Mouse (Mus musculus): ENCODE measurements around the gene Pacsin1.

Pacsin1 gene

DNA sequence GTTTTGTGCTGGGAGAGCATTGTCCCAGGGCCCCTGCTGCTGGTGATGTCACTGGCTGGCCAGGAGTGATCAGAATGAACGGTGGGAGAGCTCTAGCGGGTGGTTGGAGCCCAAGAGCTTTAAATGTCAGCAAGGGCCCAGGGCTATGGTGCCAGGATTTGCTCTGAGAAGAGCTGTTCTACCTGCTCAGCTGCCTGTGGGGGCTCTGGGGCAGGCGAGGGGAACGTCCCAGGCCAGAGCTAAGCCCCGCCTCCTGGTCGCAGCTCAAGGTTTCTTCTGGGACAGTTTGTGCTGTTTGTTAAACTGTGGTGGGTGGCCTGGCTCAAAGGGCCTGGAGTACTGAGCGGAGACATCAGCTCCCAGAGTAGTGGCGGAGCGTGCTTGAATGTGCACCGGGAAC lies 70.1 kb downstream of the Pacsin1 start:
- DNase-seq (ENCODE audit: low spot score), result peak; percentile 66

DNA sequence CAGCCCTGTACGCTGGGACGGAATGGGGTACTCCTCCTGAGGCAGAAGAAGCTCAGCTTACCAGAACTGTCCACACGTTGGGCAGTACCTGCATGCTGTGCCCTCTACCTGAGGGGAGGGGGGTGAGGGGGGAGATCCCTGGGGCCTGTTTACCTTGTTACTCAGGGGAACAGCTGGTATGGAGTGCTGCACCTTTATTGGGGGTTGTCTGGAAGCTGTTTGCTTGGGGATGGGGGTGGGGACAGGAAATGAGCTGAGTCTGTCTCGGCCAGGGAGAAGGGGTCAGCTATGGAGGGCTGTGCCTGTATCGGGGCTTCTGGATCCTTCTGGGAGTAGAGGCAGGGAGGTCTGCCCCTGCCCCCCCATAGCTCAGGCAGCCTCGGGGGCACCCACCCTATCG lies 71.2 kb downstream of the Pacsin1 start:
- no peak for DNase-seq (ENCODE audit: low spot score)

DNA sequence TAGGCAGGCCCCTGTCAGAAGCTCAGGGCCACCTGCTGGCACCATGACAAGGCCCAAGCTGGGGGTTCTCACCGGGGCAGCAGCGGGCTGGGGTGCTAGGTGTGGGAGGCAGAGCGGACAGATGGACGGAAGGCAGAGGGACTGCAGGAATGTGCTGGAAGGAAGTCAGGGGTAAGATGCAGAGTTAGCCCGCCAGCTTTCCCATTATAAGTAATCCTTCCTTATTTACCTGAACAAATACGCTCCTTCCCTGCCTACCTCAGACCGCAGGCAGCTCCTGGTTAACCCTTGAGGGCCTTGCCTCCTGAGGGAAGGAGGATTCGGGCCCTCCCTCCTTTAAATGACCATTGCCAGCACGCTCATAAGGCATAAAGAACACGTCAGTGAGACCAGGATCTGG lies 73.5 kb downstream of the Pacsin1 start, which contains the start of gene Spdef:
Gene Spdef, minus strand, starts transcription at position 186 of the 400 bp plus-strand sequence.
- DNase-seq (ENCODE audit: low spot score), result no peak

DNA sequence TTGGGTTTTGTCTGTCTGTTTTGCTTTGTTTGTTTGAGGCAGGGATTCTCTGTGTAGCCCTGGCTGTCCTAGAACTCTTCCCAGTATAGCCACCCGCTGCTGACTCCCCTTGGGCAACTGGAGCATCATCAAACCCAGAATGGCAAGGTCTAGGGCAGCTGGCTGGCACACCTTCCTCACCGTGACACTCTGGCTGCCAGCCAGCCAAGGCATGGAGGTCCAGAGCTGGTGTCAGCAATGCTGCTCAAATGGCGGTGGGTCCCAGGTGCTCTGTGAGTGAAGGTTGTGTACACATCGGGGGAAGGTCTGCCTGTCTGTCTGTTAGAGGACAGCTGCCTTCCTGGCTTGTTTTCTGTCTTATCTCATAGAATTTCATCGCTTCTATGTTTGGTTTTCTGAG lies 76.8 kb downstream of the Pacsin1 start:
- DNase-seq (ENCODE audit: low spot score), result no peak

DNA sequence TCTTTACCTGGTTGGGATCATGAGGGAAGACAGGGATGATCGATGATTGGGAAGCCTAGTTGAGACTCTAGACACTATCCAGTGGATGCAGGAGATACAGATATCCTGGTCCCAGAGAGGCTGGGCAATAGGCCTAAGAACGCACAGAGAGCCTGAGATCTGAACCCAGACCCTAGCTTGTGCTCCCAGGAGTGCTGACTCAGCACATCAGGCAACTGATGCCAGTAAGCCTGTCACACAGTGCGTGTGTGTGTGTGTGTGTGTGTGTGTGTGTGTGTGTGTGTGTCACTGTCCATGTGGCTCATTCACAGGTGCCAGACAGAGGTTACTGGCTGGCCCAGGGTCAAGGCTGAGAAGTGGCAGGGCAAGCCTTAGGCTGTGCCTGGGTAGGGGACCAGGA lies 77.4 kb downstream of the Pacsin1 start:
- DNase-seq (ENCODE audit: low spot score), result no peak

DNA sequence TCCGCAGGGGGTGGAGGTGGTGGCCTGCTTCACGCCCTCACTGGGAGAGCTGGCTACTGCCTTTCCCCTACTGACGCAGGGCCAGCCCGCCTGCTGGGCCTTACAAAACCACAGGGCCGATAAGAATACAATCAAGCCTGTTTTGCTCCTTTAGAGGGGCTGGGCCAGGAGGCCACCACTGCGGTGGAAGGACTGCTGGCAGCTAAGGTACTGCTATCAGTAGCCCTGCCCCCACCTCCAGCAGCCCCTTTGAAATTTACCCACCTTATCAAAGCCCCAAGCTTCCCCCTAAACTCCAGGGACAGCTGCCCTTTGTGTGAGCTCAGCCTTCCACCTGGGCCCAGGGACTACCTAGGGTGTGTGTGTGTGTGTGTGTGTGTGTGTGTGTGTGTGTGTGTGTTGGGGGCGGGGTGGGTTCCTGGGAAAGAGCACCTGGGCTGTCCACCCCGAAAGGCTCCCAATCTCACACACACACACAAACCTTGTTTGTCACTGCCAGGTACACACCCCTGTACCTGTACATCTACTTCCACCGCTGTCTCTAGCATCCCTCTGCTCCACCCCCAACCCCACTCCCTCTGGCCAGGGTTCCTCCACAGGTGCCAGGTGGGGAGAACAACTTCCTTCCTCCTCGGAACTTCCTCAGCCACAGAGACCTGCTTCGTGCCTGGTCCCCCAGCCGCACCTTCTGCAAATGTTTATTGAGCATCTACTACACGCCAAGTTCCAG lies 79.2 kb downstream of the Pacsin1 start:
- no peak for DNase-seq (ENCODE audit: low spot score)

DNA sequence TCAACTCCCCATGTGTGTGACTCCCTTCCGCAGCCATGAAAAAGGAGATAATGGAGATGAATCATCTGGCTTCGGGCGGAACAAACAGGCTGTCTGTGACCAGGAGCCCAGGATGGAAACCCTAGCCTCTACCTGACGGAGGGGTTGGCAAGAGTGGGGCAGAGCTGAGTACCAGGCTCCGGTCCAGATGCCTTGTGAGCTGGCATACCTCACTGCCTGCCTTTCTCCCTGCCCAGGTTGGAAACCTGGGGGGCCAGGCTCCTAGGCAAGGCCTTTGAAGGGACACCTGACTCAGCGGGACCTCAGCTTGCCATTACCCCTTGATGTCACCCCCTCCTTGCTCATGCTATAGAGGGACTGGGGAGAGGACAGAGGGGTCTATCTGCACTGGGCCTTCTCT lies 85.7 kb downstream of the Pacsin1 start:
- no peak for DNase-seq (ENCODE audit: low spot score)

DNA sequence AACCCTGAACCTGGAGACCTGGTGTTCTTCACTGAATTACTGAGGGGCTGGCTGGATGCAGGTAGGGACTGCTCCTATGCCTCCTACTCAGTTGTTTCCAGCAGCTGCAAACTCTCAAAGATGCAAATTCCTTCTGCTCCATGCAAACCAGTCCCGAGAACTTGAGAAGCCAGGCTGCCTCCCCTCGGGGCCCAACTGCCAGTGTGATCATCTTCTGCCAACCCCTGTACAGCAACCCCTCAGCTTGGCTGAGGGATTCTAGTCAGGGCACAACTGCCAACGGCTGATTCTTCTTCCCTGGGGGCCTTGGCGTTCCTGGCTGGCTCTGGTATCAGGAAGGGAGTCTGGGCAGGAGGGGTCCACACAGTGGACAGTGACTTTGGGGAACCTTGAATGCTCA lies 91.1 kb downstream of the Pacsin1 start:
- no peak for DNase-seq (ENCODE audit: low spot score)

DNA sequence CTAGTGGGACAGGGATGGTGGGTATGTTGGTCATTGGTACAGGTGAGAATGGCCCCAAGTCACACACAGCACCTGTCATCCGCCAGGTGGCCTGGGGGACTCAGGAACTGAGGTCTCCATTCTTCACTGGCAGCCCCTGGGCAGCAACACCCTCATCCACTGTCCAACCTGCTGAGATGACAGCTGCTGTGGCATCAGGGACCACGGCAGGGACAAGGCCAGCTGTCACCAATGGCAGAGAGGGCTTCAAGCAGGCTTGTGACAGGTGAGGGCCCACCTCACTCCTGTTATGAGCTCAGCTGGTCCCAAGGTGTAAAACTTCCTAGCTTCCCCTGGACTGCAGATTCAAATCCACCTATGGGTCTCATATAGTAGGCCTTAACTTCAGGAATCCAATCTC lies 92.8 kb downstream of the Pacsin1 start:
- DNase-seq (ENCODE audit: low spot score), result no peak

DNA sequence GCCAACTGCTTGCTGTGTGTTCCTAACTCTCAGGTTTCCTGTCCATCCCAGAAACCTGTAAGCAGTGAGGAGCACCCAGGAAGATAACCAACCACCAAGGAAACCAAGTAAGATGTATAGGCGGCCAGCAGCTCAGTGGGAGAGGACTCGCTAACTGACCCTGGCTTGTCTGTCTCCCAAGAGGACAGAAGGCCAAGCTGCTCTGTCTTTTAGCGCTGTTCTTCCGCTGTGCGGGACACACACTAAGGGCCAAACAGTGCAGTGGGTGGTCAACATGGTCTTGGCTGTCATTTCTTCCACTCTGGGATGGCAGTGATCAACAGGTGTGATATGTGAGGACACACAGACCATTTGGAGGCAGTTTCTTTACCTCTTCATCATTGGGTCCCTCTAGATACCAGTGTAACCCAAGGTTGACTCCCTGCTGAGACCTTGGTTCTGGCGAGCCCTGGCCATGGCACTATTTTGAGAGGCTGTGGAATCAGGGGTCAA lies 95.2 kb downstream of the Pacsin1 start:
- DNase-seq (ENCODE audit: low spot score), result no peak

DNA sequence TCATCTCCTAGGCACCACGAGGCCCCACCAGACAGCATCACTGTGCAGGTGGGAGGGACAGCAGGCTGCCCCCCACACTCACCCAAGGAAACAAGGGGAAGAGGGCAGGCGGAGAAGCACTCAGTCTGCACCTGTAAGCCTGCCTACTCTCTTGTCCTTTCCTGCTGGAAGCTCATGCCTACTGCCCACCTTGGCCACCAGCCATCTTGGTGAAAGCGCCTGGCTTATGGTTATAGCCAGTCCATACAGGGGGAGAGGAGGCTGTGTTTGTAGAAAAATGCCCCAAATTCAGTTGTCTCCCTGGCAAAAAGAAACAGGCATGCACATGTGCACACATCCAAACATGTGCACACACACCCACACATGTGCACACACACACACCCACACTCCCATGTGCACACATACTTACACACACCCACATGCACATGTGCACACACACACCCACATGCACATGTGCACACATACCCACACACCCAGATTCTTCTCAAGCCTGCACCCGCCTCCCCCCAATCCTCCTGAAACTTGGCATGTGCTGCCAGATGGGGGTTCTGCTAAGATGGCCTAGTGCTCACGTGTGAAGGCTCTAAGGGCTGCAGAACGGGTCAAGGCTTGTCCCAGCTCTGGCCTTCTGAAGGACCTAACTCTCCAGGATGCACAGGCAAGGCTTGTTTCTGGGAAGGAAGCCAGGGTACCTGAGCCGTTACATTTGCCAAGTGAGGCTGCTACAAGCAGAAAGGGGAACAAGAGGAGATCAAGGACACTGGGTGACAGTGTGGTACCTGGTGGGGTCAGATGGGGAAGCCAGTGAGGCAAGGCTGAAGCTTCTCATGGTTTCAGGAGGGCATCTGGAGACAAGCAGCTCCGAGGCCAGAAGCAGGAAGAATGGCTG lies 96.2 kb downstream of the Pacsin1 start:
- no peak for DNase-seq (ENCODE audit: low spot score)

DNA sequence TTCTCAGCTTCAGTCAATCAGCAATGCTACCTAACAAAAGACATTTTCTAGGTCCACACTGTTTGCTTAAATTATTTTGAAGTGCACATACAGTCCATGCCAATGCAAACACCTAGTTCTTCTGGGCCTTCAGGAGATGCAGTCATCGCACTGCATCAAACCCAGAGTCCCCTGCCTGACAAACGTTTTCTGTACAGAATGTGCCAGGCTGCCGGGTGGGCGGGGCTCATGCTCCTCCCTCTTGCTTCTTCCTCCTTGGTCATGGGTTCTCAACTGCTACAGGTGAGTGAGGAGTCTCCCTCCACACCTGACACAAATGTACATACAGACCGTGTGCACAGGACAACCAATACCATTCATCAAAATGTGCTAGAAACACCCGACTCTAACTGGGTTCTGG lies 104.9 kb downstream of the Pacsin1 start:
- no peak for DNase-seq (ENCODE audit: low spot score)

Data from testis, postnatal 10 days (tissue).